Mouse (Mus musculus): ENCODE measurements at regions not wholly inside any gene's neighbourhood (a gene's known extent, or its start where the extent isn't known, plus 50 kb on each side); places are given as distances from the start of the nearest gene placed in this dataset.

- no peak for TF ChIP-seq CTCF (IDR thresholded peaks at IDR 0.05; ENCODE audit: borderline replicate concordance, insufficient read depth, low read length)
- TF ChIP-seq POLR2A (IDR thresholded peaks at IDR 0.05; ENCODE audit: low read depth, low read length), result no peak
Observed at GRCm38 (mm10) chr1:60621770-60622169, 54.9 kb upstream of the Raph1 start.

All from embryonic fibroblast, embryonic 13.5 days (primary cell).